Mouse (Mus musculus) mature B cell (primary cell): Measurements from ENCODE around the gene Gm26602.

ENCODE experiments used
- in situ Hi-C: fragments of 300-500 bp; cut with MboI; formaldehyde crosslinking; loops from 2 replicates; pipeline ENCODE4 v1.14.3; 2019

The Gm26602 gene

GRCm38 (mm10) chr10:79931797-79932196 lies 21.1 kb downstream of the Gm26602 start:
- in situ Hi-C loops, result no loop called here

GRCm38 (mm10) chr10:79932736-79933135 lies 22.1 kb downstream of the Gm26602 start:
- in situ Hi-C loops, result no loop called here

GRCm38 (mm10) chr10:79933145-79933679 lies 22.6 kb downstream of the Gm26602 start:
- in situ Hi-C loops, result no loop called here

- in situ Hi-C loops, result no loop called here
Observed at GRCm38 (mm10) chr10:79933861-79934260, 23.2 kb downstream of the Gm26602 start.

GRCm38 (mm10) chr10:79934272-79934721 lies 23.6 kb downstream of the Gm26602 start:
- in situ Hi-C loops, result no loop called here

- in situ Hi-C loops, result no loop called here
Observed at GRCm38 (mm10) chr10:79934794-79935569, 24.3 kb downstream of the Gm26602 start.

GRCm38 (mm10) chr10:79936284-79936910 lies 25.7 kb downstream of the Gm26602 start:
- in situ Hi-C loops, result no loop called here

GRCm38 (mm10) chr10:79936911-79937441 lies 26.3 kb downstream of the Gm26602 start:
- in situ Hi-C loops, result no loop called here

- in situ Hi-C loops, result no loop called here
Observed at GRCm38 (mm10) chr10:79937775-79938526, 27.3 kb downstream of the Gm26602 start.

GRCm38 (mm10) chr10:79940749-79941148 lies 30.1 kb downstream of the Gm26602 start:
- in situ Hi-C loops, result no loop called here

- in situ Hi-C loops, result no loop called here
Observed at GRCm38 (mm10) chr10:79942988-79943387, 32.3 kb downstream of the Gm26602 start.

- in situ Hi-C loops, result no loop called here
Observed at GRCm38 (mm10) chr10:79943471-79943901, 32.8 kb downstream of the Gm26602 start.

GRCm38 (mm10) chr10:79945507-79946234 lies 35.0 kb downstream of the Gm26602 start:
- in situ Hi-C loops, result no loop called here

- in situ Hi-C loops, result no loop called here
Observed at GRCm38 (mm10) chr10:79946752-79947322, 36.2 kb downstream of the Gm26602 start.

GRCm38 (mm10) chr10:79947502-79947901 lies 36.8 kb downstream of the Gm26602 start:
- in situ Hi-C loops, result no loop called here

- in situ Hi-C loops, result loop anchor here (10.0 kb wide), 2 partner anchors 65 to 115 kb away; partner anchors contain the start of gene Elane
Observed at GRCm38 (mm10) chr10:79949873-79950272, 39.2 kb downstream of the Gm26602 start.

GRCm38 (mm10) chr10:79950661-79951060 lies 40.0 kb downstream of the Gm26602 start:
- in situ Hi-C loops, result loop anchor here (10.0 kb wide), 2 partner anchors 66 to 116 kb away; partner anchors contain the start of gene Elane

GRCm38 (mm10) chr10:79953946-79954345 lies 43.3 kb downstream of the Gm26602 start:
- in situ Hi-C loops, result loop anchor here (10.0 kb wide), 2 partner anchors 69 to 119 kb away; partner anchors contain the start of gene Elane

GRCm38 (mm10) chr10:79955691-79956090 lies 45.0 kb downstream of the Gm26602 start:
- in situ Hi-C loops, result loop anchor here (5.0 to 10.0 kb wide), 3 partner anchors 33 to 121 kb away; partner anchors contain the start of genes Elane and R3hdm4

- in situ Hi-C loops, result loop anchor here (5.0 to 10.0 kb wide), 3 partner anchors 34 to 122 kb away; partner anchors contain the start of genes Elane and R3hdm4
Observed at GRCm38 (mm10) chr10:79956643-79957154, 46.0 kb downstream of the Gm26602 start.
